Mouse (Mus musculus) hindbrain, embryonic 16.5 days (tissue): Measurements from ENCODE around the gene Nr3c2. TPM values are rescaled to one million over a fixed set of nuclear protein-coding genes. Genes with fewer than 3 reads are reported as not detected.

Experiments
- ATAC-seq: fragments of 200-750 bp; cut with Nextera tagmentation; 2 replicates; pipeline ENCODE4 v1.8.0; 2017; ENCODE audit warnings: moderate TSS enrichment, moderate library complexity
- H3K27ac ChIP-seq: fragments of 300-500 bp; sonication (generic); 2 replicates; pipeline ENCODE4 v1.5.1; 2014; ENCODE audit warnings: low read depth, mild to moderate bottlenecking, control low read depth, low read length, moderate library complexity
- H3K27me3 ChIP-seq: fragments of 300-500 bp; sonication (generic); replicated peaks from 2 replicates; pipeline ENCODE4 v1.6.1; 2014; ENCODE audit warnings: low read length; ENCODE audit not compliant: control insufficient read depth, insufficient read depth
- H3K36me3 ChIP-seq: fragments of 300-500 bp; sonication (generic); 2 replicates; pipeline ENCODE4 v1.6.1; 2014; ENCODE audit warnings: mild to moderate bottlenecking, low read length, moderate library complexity, mixed read lengths; ENCODE audit not compliant: control insufficient read depth, insufficient read depth
- H3K4me1 ChIP-seq: fragments of 300-500 bp; sonication (generic); 2 replicates; pipeline ENCODE4 v1.6.1; 2014; ENCODE audit warnings: low read depth, low read length; ENCODE audit not compliant: control insufficient read depth, insufficient read depth
- H3K4me2 ChIP-seq: fragments of 300-500 bp; sonication (generic); 2 replicates; pipeline ENCODE4 v1.6.1; 2014; ENCODE audit warnings: mild to moderate bottlenecking, low read length, control low read depth, moderate library complexity
- H3K4me3 ChIP-seq: fragments of 300-500 bp; sonication (generic); 2 replicates; pipeline ENCODE4 v1.5.1; 2014; ENCODE audit warnings: mild to moderate bottlenecking, low read length, control low read depth, moderate library complexity
- H3K9ac ChIP-seq: fragments of 300-500 bp; sonication (generic); 2 replicates; pipeline ENCODE4 v1.6.1; 2014; ENCODE audit warnings: low read depth, mild to moderate bottlenecking, control low read depth, low read length, moderate library complexity
- H3K9me3 ChIP-seq: fragments of 300-500 bp; sonication (generic); 2 replicates; pipeline ENCODE4 v1.6.1; 2014; ENCODE audit warnings: mild to moderate bottlenecking, low read length, moderate library complexity; ENCODE audit not compliant: control insufficient read depth
- WGBS: fragments of 180-500 bp; shearing (Covaris S2); extraction: QIAGEN DNeasy Blood & Tissue Kit; methylation state at CpG from one replicate; pipeline ENCODE4 v1.1.7; 2014; 5-methylcytosine and 5-hydroxymethylcytosine counted together
- polyA plus RNA-seq: library from polyadenylated mRNA; unstranded; fragments of >200 nt; fragmentation: Nextera tagmentation; extraction: Ambion mirVana; gene quantifications from 2 replicates; pipeline ENCODE4 v1.2.1, GENCODE M21; 2015

Nr3c2 gene
- polyA plus RNA-seq, 1 experiment from 2014 or later = 4.8 TPM

GRCm38 (mm10) chr8:77041214-77041613 is 142.0 kb downstream of the Nr3c2 start:
- Histone ChIP-seq H3K27me3 (no peaks in the 10 kb centered on the region), H3K36me3 (no peaks in the 10 kb centered on the region), H3K9ac (no peak overlapping the region), H3K4me2 (no peak overlapping the region), H3K27ac (no peak overlapping the region), H3K4me3 (no peak overlapping the region), H3K4me1 (no peaks in the 10 kb centered on the region), H3K9me3 (no peaks in the 10 kb centered on the region)
- ATAC-seq = no peak
- WGBS = 96% methylated on average over 5 of the region's 5 CpGs

- ATAC-seq = no peak
- no peak overlapping the region for H3K27ac ChIP-seq
- H3K4me1 ChIP-seq = no peaks in the 10 kb centered on the region
- H3K27me3 ChIP-seq = no peaks in the 10 kb centered on the region
- H3K36me3 ChIP-seq = no peaks in the 10 kb centered on the region
- H3K9me3 ChIP-seq = no peaks in the 10 kb centered on the region
- 91% methylated on average over 12 of the region's 12 CpGs for WGBS
- no peak overlapping the region for H3K4me3 ChIP-seq
- H3K4me2 ChIP-seq = no peak overlapping the region
- H3K9ac ChIP-seq = no peak overlapping the region
Measured at GRCm38 (mm10) chr8:77044849-77045248, 145.6 kb downstream of the Nr3c2 start.

GRCm38 (mm10) chr8:77045711-77046110 is 146.5 kb downstream of the Nr3c2 start:
- Histone ChIP-seq H3K4me2 (no peak overlapping the region), H3K27ac (no peak overlapping the region), H3K27me3 (no peaks in the 10 kb centered on the region), H3K9ac (no peak overlapping the region), H3K4me3 (no peak overlapping the region), H3K9me3 (no peaks in the 10 kb centered on the region), H3K4me1 (no peaks in the 10 kb centered on the region), H3K36me3 (no peaks in the 10 kb centered on the region)
- WGBS = 83% methylated on average over 1 of the region's 1 CpGs
- ATAC-seq = no peak

DNA sequence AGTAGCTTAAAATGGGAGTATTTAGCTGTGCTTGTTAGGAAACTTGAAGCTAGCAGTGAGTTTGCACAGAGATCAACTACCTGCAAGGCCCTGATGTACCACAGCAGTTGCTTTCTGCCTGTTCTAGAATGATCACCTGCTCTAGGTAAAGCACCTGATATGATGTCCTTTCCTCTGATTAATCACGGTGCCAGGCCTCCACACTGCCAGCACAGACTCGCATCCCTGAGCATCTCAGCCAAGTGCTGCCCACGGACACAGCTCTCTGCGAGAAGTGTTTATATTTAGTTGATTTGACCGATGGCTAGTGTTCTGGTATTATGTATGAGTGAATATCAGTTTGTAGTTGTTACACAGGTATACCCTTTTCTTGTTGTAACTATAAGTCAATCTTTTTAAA is 147.0 kb downstream of the Nr3c2 start:
- Histone ChIP-seq H3K4me1 (no peaks in the 10 kb centered on the region), H3K36me3 (no peaks in the 10 kb centered on the region), H3K4me3 (no peak overlapping the region), H3K27me3 (no peaks in the 10 kb centered on the region), H3K9me3 (no peaks in the 10 kb centered on the region), H3K9ac (no peak overlapping the region), H3K4me2 (no peak overlapping the region), H3K27ac (no peak overlapping the region)
- WGBS = 96% methylated on average over 5 of the region's 5 CpGs
- ATAC-seq = no peak

GRCm38 (mm10) chr8:77046731-77047130 is 147.5 kb downstream of the Nr3c2 start:
- no peak for ATAC-seq
- WGBS = 79% methylated on average over 3 of the region's 3 CpGs
- H3K9me3 ChIP-seq = no peaks in the 10 kb centered on the region

DNA sequence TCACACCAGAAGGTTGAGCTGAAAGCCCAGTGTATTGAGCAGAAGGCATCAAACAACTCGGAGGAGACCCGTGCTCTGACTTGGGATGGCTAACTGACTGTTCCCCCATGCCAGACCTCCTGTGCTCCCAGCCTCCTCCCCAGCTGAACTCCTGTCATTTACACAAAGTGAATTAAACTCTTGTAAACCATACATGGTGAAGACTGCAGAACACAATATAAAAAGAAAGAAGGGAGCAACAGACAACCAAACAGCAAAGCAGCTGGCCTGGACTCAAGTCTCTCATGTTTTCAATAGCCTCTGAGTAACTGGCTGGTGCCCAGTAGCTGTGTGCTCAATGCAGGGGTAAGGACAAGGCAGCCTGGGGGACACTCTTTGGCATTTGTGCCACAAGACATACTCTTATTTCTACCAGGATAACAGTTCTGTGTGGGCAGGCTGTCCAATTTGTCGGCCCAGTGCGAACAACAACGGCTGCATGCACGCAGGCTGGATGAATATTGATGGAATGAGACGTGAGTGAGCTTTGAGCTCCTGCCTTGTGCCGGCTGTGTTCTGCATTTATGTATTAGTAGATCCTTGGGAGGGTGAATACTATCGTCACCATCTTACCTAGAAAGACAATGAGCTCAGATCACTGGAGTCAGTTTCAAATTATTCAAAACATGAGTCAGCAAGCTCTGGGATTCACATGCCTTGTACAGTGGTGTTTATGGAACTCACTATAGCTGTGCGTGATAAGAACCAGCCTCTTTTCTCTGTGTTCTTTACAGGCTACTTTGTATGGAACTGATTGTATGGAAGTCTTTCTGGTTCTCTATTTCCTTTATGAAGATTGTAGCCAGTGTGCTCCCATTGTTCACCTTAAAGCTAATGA is 152.4 kb downstream of the Nr3c2 start:
- H3K27me3 ChIP-seq = no peaks in the 10 kb centered on the region
- H3K4me2 ChIP-seq = 0 out of 2 replicates have a peak overlapping the region, but pooled peaks have one; percentile 17
- no peak overlapping the region for H3K27ac ChIP-seq
- no peaks in the 10 kb centered on the region for H3K36me3 ChIP-seq
- H3K4me1 ChIP-seq = no peaks in the 10 kb centered on the region
- peak; percentile 95 for ATAC-seq
- no peak overlapping the region for H3K9ac ChIP-seq
- H3K4me3 ChIP-seq = no peak overlapping the region
- 59% methylated on average over 10 of the region's 10 CpGs for WGBS
- no peaks in the 10 kb centered on the region for H3K9me3 ChIP-seq

More at GRCm38 (mm10) chr8:77046731-77047130, 147.5 kb downstream of the Nr3c2 start:
- Histone ChIP-seq H3K27ac (no peak overlapping the region), H3K36me3 (no peaks in the 10 kb centered on the region), H3K4me1 (no peaks in the 10 kb centered on the region), H3K9ac (no peak overlapping the region), H3K27me3 (no peaks in the 10 kb centered on the region), H3K4me2 (no peak overlapping the region), H3K4me3 (no peak overlapping the region)

GRCm38 (mm10) chr8:77055492-77056021 is 156.3 kb downstream of the Nr3c2 start:
- WGBS = 98% methylated on average over 3 of the region's 3 CpGs

DNA sequence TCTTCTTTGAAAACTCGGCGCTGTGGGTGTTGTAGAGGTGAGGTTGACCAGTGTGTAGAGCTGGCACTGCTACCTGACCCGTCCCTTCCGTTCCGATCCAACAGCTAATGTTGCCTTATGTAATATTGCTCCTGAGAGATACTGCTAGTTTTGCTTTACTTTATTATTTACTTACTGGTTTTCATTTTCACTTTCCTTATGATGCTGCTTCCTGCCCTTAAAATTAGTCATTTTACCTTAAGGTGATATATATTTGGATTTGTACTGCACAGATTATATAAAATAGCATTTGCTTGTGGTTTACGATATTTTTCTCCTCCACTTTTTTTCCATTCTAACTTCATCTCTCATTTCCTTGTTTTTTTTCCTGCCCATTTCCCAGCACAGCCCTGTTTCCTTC is 157.6 kb downstream of the Nr3c2 start:
- Histone ChIP-seq H3K9me3 (no peaks in the 10 kb centered on the region), H3K4me3 (no peak overlapping the region), H3K36me3 (no peaks in the 10 kb centered on the region), H3K27me3 (no peaks in the 10 kb centered on the region), H3K4me2 (no peak overlapping the region), H3K9ac (no peak overlapping the region), H3K27ac (no peak overlapping the region), H3K4me1 (no peaks in the 10 kb centered on the region)
- WGBS = 93% methylated on average over 6 of the region's 6 CpGs
- no peak for ATAC-seq

More at GRCm38 (mm10) chr8:77055492-77056021, 156.3 kb downstream of the Nr3c2 start:
- Histone ChIP-seq H3K36me3 (no peaks in the 10 kb centered on the region), H3K9ac (no peak overlapping the region), H3K4me3 (no peak overlapping the region), H3K27ac (no peak overlapping the region), H3K27me3 (no peaks in the 10 kb centered on the region), H3K4me2 (no peak overlapping the region), H3K4me1 (no peaks in the 10 kb centered on the region), H3K9me3 (no peaks in the 10 kb centered on the region)
- no peak for ATAC-seq

GRCm38 (mm10) chr8:77082687-77083086 is 183.4 kb downstream of the Nr3c2 start:
- WGBS = 92% methylated on average over 4 of the region's 4 CpGs
- no peak overlapping the region for H3K4me3 ChIP-seq
- no peaks in the 10 kb centered on the region for H3K9me3 ChIP-seq
- no peaks in the 10 kb centered on the region for H3K4me1 ChIP-seq
- no peak overlapping the region for H3K9ac ChIP-seq
- no peaks in the 10 kb centered on the region for H3K36me3 ChIP-seq
- no peak overlapping the region for H3K27ac ChIP-seq
- no peak for ATAC-seq
- no peaks in the 10 kb centered on the region for H3K27me3 ChIP-seq
- H3K4me2 ChIP-seq = no peak overlapping the region
